Mouse (Mus musculus): ENCODE data around the gene Isg20l2.

GRCm38 (mm10) chr3:87929341-87930077 lies 605 bp upstream of the Isg20l2 start:
- TF ChIP-seq EP300 (IDR thresholded peaks at IDR 0.05; ENCODE audit: low read depth) (no peak), CTCF (IDR thresholded peaks at IDR 0.05; ENCODE audit: low read depth) (no peak)

All from heart, postnatal 0 days (tissue).